Mouse (Mus musculus): ENCODE measurements around the gene A530064D06Rik. TPM values are rescaled to one million over a fixed set of nuclear protein-coding genes. Genes with fewer than 3 reads are reported as not detected.
"Not testable (repeated sequence)": the region's sequence is repeated elsewhere in the genome, so short reads cannot be mapped to it uniquely, and the experiment has no call there.

Gene A530064D06Rik
- not detected in 2 replicates for total RNA-seq (2014; rRNA removed)
- polyA plus RNA-seq (2015; fragmentation: Nextera tagmentation; extraction: Ambion mirVana), result not detected in 2 replicates

- 74% methylated on average over 2 of the region's 2 CpGs for WGBS
- not testable (repeated sequence) for H3K27ac ChIP-seq (ENCODE audit: low read depth, low read length); H3K36me3 ChIP-seq (ENCODE audit: insufficient read depth); H3K4me1 ChIP-seq (ENCODE audit: insufficient read depth); ATAC-seq; H3K4me2 ChIP-seq (ENCODE audit: low read depth); H3K9me3 ChIP-seq (ENCODE audit: low read length); H3K9ac ChIP-seq; H3K27me3 ChIP-seq (ENCODE audit: insufficient read depth, low read length); H3K4me3 ChIP-seq (ENCODE audit: low read depth, low read length); DNase-seq
These were observed at the start of gene A530064D06Rik for GRCm38 (mm10) chr17:48167103-48167502. TSS of gene A530064D06Rik (minus strand) at chr17:48167275.

GRCm38 (mm10) chr17:48215429-48215828 lies 48.4 kb upstream of the A530064D06Rik start:
- Histone ChIP-seq H3K27ac (ENCODE audit: low read depth, low read length) (no peak overlapping the region), H3K36me3 (ENCODE audit: insufficient read depth) (no peaks in the 10 kb centered on the region), H3K9me3 (ENCODE audit: low read length) (no peaks in the 10 kb centered on the region), H3K9ac (no peak overlapping the region), H3K27me3 (ENCODE audit: insufficient read depth, low read length) (no peaks in the 10 kb centered on the region), H3K4me1 (ENCODE audit: insufficient read depth) (no peaks in the 10 kb centered on the region), H3K4me3 (ENCODE audit: low read depth, low read length) (no peak overlapping the region), H3K4me2 (ENCODE audit: low read depth) (no peak overlapping the region)
- ATAC-seq (no peak), DNase-seq (no peak)
- WGBS, result 89% methylated on average over 1 of the region's 1 CpGs
- TF ChIP-seq CTCF (IDR thresholded peaks at IDR 0.05; ENCODE audit: low read depth), result no peak

GRCm38 (mm10) chr17:48213511-48213910 lies 46.4 kb upstream of the A530064D06Rik start:
- 70% methylated on average over 5 of the region's 5 CpGs for WGBS
- Histone ChIP-seq H3K9ac (no peak overlapping the region), H3K36me3 (ENCODE audit: insufficient read depth) (no peaks in the 10 kb centered on the region), H3K9me3 (ENCODE audit: low read length) (no peaks in the 10 kb centered on the region), H3K4me2 (ENCODE audit: low read depth) (no peak overlapping the region), H3K27me3 (ENCODE audit: insufficient read depth, low read length) (no peaks in the 10 kb centered on the region), H3K4me1 (ENCODE audit: insufficient read depth) (no peaks in the 10 kb centered on the region), H3K4me3 (ENCODE audit: low read depth, low read length) (no peak overlapping the region), H3K27ac (ENCODE audit: low read depth, low read length) (no peak overlapping the region)
- ATAC-seq (no peak), DNase-seq (no peak)
- no peak for TF ChIP-seq CTCF (IDR thresholded peaks at IDR 0.05; ENCODE audit: low read depth)

GRCm38 (mm10) chr17:48212596-48212995 lies 45.5 kb upstream of the A530064D06Rik start:
- Histone ChIP-seq H3K27ac (ENCODE audit: low read depth, low read length) (no peak overlapping the region), H3K4me1 (ENCODE audit: insufficient read depth) (no peaks in the 10 kb centered on the region), H3K4me2 (ENCODE audit: low read depth) (no peak overlapping the region), H3K9me3 (ENCODE audit: low read length) (no peaks in the 10 kb centered on the region), H3K9ac (no peak overlapping the region), H3K4me3 (ENCODE audit: low read depth, low read length) (no peak overlapping the region), H3K36me3 (ENCODE audit: insufficient read depth) (no peaks in the 10 kb centered on the region), H3K27me3 (ENCODE audit: insufficient read depth, low read length) (no peaks in the 10 kb centered on the region)
- DNase-seq, result no peak
- WGBS, result 97% methylated on average over 12 of the region's 12 CpGs
- ATAC-seq, result no peak
- TF ChIP-seq CTCF (IDR thresholded peaks at IDR 0.05; ENCODE audit: low read depth), result no peak

GRCm38 (mm10) chr17:48203086-48203485 lies 36.0 kb upstream of the A530064D06Rik start:
- H3K27me3 ChIP-seq (ENCODE audit: insufficient read depth, low read length), result no peaks in the 10 kb centered on the region
- H3K36me3 ChIP-seq (ENCODE audit: insufficient read depth), result no peaks in the 10 kb centered on the region
- no peaks in the 10 kb centered on the region for H3K4me1 ChIP-seq (ENCODE audit: insufficient read depth)
- ATAC-seq (no peak), DNase-seq (no peak)
- TF ChIP-seq CTCF (IDR thresholded peaks at IDR 0.05; ENCODE audit: low read depth), result no peak
- no peak overlapping the region for H3K9ac ChIP-seq
- H3K27ac ChIP-seq (ENCODE audit: low read depth, low read length), result no peak overlapping the region
- 98% methylated on average over 12 of the region's 12 CpGs for WGBS
- H3K9me3 ChIP-seq (ENCODE audit: low read length), result no peaks in the 10 kb centered on the region; the same call in 1 of the 2 replicates
- no peak overlapping the region for H3K4me2 ChIP-seq (ENCODE audit: low read depth)
- no peak overlapping the region for H3K4me3 ChIP-seq (ENCODE audit: low read depth, low read length)

- Histone ChIP-seq H3K27me3 (ENCODE audit: insufficient read depth, low read length) (no peaks in the 10 kb centered on the region), H3K27ac (ENCODE audit: low read depth, low read length) (no peak overlapping the region), H3K9ac (no peak overlapping the region), H3K36me3 (ENCODE audit: insufficient read depth) (no peaks in the 10 kb centered on the region), H3K4me3 (ENCODE audit: low read depth, low read length) (no peak overlapping the region), H3K4me1 (ENCODE audit: insufficient read depth) (no peaks in the 10 kb centered on the region), H3K9me3 (ENCODE audit: low read length) (no peaks in the 10 kb centered on the region), H3K4me2 (ENCODE audit: low read depth) (no peak overlapping the region)
- no peak for ATAC-seq
- WGBS, result 77% methylated on average over 2 of the region's 2 CpGs
- no peak for DNase-seq
- no peak for TF ChIP-seq CTCF (IDR thresholded peaks at IDR 0.05; ENCODE audit: low read depth)
These were observed 25.3 kb upstream of the A530064D06Rik start for GRCm38 (mm10) chr17:48192366-48192765.

GRCm38 (mm10) chr17:48185252-48185651 lies 18.2 kb upstream of the A530064D06Rik start:
- Histone ChIP-seq H3K4me1 (ENCODE audit: insufficient read depth) (no peaks in the 10 kb centered on the region), H3K27me3 (ENCODE audit: insufficient read depth, low read length) (no peaks in the 10 kb centered on the region), H3K36me3 (ENCODE audit: insufficient read depth) (no peaks in the 10 kb centered on the region), H3K4me3 (ENCODE audit: low read depth, low read length) (no peak overlapping the region), H3K27ac (ENCODE audit: low read depth, low read length) (no peak overlapping the region), H3K4me2 (ENCODE audit: low read depth) (no peak overlapping the region), H3K9me3 (ENCODE audit: low read length) (no peaks in the 10 kb centered on the region), H3K9ac (no peak overlapping the region)
- TF ChIP-seq CTCF (IDR thresholded peaks at IDR 0.05; ENCODE audit: low read depth), result no peak
- 70% methylated on average over 5 of the region's 5 CpGs for WGBS
- no peak for ATAC-seq
- DNase-seq, result no peak
